Mouse (Mus musculus): Measurements from ENCODE around the gene Pecam1.
A peak's percentile ranks its signal among the peaks of the same experiment; 100 is the strongest.

The Pecam1 gene

GRCm38 (mm10) chr11:106688375-106688774, 62.1 kb downstream of the Pecam1 start:
- peak; percentile 90 for DNase-seq

GRCm38 (mm10) chr11:106687293-106687692, 63.1 kb downstream of the Pecam1 start:
- no peak for DNase-seq

- DNase-seq = peak; percentile 91
Observed at GRCm38 (mm10) chr11:106684027-106684426, 66.4 kb downstream of the Pecam1 start.

GRCm38 (mm10) chr11:106683345-106683744, 67.1 kb downstream of the Pecam1 start:
- DNase-seq = peak; percentile 95

- peak; percentile 89 for DNase-seq
Observed at GRCm38 (mm10) chr11:106681138-106681537, 69.3 kb downstream of the Pecam1 start.

- DNase-seq = peak; percentile 95
Observed at GRCm38 (mm10) chr11:106679874-106680273, 70.6 kb downstream of the Pecam1 start.

- peak; percentile 99 for DNase-seq
Observed at GRCm38 (mm10) chr11:106677910-106678591, 72.4 kb downstream of the Pecam1 start.

- DNase-seq = peak; percentile 91
Observed at GRCm38 (mm10) chr11:106677331-106677730, 73.1 kb downstream of the Pecam1 start.

- DNase-seq = peak; percentile 92
Observed at GRCm38 (mm10) chr11:106675875-106676274, 74.6 kb downstream of the Pecam1 start.

GRCm38 (mm10) chr11:106675201-106675726, 75.2 kb downstream of the Pecam1 start:
- peak; percentile 99 for DNase-seq

GRCm38 (mm10) chr11:106674612-106675153, 75.7 kb downstream of the Pecam1 start:
- peak; percentile 99 for DNase-seq

GRCm38 (mm10) chr11:106673727-106674611, 76.5 kb downstream of the Pecam1 start:
- DNase-seq = peak; percentile 92

- DNase-seq = peak; percentile 88
Observed at GRCm38 (mm10) chr11:106672919-106673505, 77.4 kb downstream of the Pecam1 start.

GRCm38 (mm10) chr11:106671801-106672200, 78.6 kb downstream of the Pecam1 start:
- peak; percentile 90 for DNase-seq

GRCm38 (mm10) chr11:106670951-106671478, 79.4 kb downstream of the Pecam1 start:
- DNase-seq = peak; percentile 84

GRCm38 (mm10) chr11:106670266-106670665, 80.2 kb downstream of the Pecam1 start:
- DNase-seq = peak; percentile 76

GRCm38 (mm10) chr11:106669873-106670173, 80.6 kb downstream of the Pecam1 start:
- DNase-seq = peak; percentile 98

GRCm38 (mm10) chr11:106669102-106669872, 81.1 kb downstream of the Pecam1 start:
- peak; percentile 90 for DNase-seq

GRCm38 (mm10) chr11:106668336-106668735, 82.1 kb downstream of the Pecam1 start:
- peak; percentile 85 for DNase-seq

- DNase-seq = peak; percentile 83
Observed at GRCm38 (mm10) chr11:106667855-106668254, 82.6 kb downstream of the Pecam1 start.

GRCm38 (mm10) chr11:106666470-106667107, 83.8 kb downstream of the Pecam1 start:
- DNase-seq = peak; percentile 80

All from heart, adult 11 months (tissue).